Mouse (Mus musculus): ENCODE data around the gene Phf21a.

Gene Phf21a

GRCm38 (mm10) chr2:92231706-92232105, 138.8 kb downstream of the Phf21a start:
- no peak for DNase-seq (ENCODE audit: low spot score)

DNA sequence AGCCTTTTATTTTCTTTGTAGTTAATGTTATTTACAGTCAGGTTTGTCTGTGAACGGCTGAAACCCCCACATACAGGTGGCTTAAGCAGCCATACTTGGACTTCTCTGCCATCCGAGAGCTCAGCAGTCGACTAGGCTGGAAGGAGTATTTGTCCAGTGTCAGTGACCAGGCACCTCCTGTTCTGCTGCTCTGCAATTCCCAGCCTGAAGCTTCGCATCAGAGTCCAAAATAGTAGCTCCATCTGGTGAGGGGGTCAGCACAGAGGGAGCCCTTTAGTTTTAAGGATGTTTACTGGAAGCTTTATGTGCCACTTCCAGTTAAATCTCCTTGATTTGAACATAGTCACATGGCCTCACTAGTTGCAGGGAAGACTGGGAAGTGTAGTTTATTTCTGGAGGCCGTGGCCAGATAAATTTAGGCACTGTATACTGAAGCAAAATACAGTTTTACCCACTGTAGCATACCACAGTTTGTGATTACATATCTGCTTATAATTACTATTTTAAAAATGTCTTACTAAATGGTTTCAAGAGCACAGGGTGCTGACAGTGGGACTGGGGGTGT, 141.9 kb downstream of the Phf21a start:
- DNase-seq (ENCODE audit: low spot score), result no peak

GRCm38 (mm10) chr2:92240299-92240698, 147.4 kb downstream of the Phf21a start:
- no peak for DNase-seq (ENCODE audit: low spot score)

DNA sequence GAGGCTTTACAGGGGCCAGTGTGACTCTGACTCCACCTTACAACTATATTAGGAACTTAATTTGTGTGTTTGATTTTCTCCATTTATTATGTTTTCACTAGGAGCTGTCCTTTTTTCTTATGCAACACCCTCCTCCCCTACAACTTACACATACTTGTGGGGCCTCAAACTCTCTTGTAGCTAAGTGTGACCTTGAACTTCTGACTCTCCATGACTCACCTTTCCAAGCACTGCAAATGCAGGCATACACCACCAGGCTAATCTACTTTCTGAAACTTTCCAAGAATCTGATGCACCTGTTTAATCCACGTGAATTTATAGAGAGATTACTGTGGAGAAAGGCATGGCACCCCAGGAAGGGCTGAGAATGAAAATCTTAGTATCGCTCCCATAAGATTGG, 147.9 kb downstream of the Phf21a start:
- DNase-seq (ENCODE audit: low spot score), result no peak

GRCm38 (mm10) chr2:92241317-92241716, 148.4 kb downstream of the Phf21a start:
- no peak for DNase-seq (ENCODE audit: low spot score)

- no peak for DNase-seq (ENCODE audit: low spot score)
Observed at GRCm38 (mm10) chr2:92246112-92246511, 153.2 kb downstream of the Phf21a start.

DNA sequence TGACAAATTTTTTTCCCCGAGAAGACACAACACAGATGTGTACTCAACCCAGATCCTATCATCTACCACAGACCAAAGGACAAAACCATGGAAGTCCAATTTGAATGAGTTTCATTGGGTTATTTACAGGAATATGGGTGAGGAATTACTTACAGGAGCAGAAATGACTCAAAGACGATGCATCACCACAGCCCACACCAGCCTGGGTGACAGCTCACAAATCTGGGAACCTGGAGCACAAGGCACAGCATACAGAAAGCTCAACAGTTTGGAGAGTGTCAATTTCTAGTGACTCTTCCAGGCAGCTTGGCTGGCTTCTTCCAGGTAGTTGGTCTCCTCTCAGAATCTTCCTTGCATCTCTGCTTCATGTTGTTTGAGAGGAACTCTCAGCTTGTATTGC, 154.8 kb downstream of the Phf21a start:
- no peak for DNase-seq (ENCODE audit: low spot score)

DNA sequence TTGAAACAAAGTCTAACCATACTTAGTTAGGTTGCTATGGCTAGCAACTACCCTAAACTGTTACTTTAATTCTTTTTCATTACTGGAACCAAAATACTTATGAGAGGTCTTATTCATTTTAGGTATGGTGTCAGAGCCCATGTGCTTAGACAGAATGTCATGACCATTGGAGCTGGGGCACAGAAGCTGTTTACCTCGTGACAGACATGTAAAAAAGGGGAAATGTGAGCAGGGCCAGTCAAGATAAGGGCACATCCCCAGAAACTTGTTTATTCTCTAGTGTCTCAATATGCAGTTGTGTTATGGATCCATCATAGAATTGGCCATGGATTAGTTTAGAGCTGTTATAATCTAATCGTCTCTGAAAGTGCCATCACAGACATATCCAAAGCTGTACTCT, 157.6 kb downstream of the Phf21a start:
- no peak for DNase-seq (ENCODE audit: low spot score)

DNA sequence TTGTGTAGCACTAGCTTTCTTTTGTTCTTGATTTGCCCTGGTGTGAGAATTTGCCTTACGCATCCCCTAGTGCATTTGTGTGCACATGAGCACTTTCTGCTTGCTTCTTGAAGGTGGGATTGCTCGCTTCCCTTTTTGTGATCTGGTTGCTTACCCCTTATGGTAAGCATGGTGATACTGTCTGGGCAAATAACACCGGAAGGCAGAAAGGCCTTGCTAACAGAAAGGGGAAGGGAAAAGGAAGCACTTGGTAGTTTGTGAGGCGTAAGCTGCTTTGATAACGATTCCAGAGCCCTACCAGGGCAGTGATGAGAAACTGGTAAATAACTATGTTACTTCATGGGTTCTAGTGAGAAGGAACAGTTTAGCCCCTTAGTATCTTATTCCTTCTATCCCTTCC, 160.9 kb downstream of the Phf21a start:
- no peak for DNase-seq (ENCODE audit: low spot score)

- DNase-seq (ENCODE audit: low spot score), result no peak
Observed at GRCm38 (mm10) chr2:92256141-92256540, 163.2 kb downstream of the Phf21a start.

DNA sequence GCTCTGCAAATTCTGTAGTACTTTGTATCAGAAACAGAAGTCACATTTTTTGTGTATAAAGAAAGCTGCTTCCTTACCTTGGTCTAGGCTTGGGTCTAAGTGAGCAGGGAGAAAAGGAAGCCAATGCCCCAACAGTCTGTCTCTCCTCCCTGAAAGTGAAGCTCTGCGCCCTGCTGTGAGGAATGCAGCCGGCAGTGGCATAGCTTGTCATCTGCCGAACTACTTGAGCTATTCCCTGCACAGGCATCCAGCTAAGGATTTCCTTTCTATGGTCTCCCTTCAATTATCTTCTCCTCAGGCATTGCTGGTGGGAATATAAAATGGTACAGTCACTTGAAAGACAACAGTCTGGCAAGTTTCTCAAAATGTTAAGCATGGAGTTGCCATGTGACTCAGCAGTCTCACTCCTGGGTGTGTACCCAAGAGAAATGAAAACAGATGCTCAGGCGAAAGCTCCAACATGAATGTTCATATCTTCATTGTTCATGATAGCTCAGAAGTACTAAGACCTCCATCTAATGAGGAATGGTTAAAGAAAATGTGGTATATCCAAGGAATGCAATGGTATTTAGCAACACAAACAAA, 164.5 kb downstream of the Phf21a start:
- peak; percentile 24 for DNase-seq (ENCODE audit: low spot score)

GRCm38 (mm10) chr2:92259924-92260323, 167.0 kb downstream of the Phf21a start:
- no peak for DNase-seq (ENCODE audit: low spot score)

- DNase-seq (ENCODE audit: low spot score), result no peak
Observed at GRCm38 (mm10) chr2:92266100-92266617, 173.2 kb downstream of the Phf21a start.

DNA sequence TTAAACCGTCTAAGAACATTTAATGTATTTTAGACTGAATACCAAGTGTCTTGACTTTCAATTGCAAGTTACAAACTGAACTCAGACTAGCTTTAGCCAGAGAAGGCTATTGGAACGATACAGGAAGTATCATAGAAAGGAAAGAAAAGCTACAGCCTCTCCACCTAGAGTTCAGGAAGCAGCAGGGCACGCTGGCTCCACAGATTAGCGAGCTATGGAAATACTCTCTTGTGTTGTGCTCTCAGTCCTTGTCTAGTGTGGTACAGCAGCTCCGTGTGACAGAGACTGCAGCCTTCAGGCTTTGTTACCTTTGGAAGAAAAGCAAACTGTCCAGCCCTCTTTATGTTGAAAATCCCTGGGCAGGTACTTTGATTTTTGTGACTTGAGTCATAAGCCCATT, 176.3 kb downstream of the Phf21a start:
- DNase-seq (ENCODE audit: low spot score), result no peak

DNA sequence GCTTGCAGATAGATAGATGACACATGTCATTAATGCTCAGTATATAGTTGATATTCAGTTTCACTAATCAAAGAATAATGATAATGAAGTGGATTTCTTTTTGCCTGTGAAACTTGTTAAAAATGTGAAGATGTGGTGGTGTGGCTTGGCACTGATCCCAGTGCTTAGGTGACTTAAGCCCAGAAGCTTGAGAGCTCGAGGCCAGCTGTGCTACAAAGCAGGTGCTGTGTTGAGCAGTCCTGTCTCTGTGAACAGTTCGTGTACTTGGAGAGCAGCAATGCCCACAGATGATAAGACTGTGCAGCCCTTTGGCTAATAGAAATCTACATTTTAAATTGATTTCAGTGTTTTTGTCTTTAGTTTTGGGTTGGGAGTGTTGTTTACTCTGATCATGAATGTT, 179.6 kb downstream of the Phf21a start:
- DNase-seq (ENCODE audit: low spot score), result no peak

- no peak for DNase-seq (ENCODE audit: low spot score)
Observed at GRCm38 (mm10) chr2:92273101-92273801, 180.3 kb downstream of the Phf21a start.

DNA sequence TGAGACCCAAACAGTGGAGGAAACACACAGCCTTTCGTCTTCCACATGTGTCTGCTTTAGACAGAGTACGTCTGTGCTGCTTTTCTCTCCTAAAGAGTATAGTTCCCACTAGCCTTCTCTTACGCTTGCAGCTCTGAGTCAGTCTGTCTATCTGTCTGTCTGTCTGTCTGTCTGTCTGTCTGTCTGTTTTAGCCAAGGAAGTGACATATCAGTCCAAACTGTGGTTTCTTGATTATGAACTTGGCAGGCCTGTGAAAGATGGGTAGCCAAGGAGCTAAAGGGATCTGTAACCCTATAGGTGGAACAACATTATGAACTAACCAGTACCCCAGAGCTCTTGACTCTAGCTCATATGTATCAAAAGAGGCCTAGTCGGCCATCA, 180.9 kb downstream of the Phf21a start:
- no peak for DNase-seq (ENCODE audit: low spot score)

GRCm38 (mm10) chr2:92277787-92278186, 184.9 kb downstream of the Phf21a start:
- no peak for DNase-seq (ENCODE audit: low spot score)

DNA sequence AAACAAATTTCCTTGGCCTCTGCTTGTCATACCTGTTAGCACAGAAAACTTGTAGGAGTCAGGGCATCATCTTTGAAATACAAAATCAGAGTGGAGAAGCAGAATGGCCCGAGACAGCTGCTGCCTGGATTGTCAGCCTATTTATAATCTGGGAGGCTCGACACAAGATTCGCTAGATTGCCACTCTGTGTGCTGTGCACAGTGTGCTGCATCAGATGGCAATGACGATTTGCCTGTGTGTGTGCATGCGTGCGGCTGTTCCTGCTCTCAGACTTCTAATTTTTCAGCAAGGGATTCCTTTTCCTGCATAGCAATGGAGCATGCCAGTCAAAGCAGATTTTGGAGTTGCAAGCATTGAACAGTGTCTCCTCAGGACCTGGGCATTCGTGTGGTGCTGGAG, 185.7 kb downstream of the Phf21a start:
- no peak for DNase-seq (ENCODE audit: low spot score)

DNA sequence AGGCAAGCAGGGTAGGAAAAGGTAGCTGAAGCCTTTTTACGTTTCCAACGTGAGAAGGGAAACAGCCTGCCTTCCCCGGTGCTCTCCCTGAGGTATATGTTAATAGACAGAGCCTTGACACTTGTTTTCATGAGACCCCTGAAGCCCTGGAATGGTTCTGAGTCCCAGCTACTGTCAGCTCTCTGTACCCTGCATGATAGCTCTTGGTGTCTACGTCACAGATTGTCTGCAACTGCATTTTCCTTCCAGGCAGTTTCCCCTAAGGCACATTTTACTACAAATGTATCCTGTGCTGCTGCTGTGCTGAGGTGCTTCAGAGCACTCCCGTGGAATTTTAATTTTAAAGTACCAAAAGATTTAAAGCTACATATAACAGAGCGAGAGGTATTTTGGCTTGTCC, 186.5 kb downstream of the Phf21a start:
- no peak for DNase-seq (ENCODE audit: low spot score)

DNA sequence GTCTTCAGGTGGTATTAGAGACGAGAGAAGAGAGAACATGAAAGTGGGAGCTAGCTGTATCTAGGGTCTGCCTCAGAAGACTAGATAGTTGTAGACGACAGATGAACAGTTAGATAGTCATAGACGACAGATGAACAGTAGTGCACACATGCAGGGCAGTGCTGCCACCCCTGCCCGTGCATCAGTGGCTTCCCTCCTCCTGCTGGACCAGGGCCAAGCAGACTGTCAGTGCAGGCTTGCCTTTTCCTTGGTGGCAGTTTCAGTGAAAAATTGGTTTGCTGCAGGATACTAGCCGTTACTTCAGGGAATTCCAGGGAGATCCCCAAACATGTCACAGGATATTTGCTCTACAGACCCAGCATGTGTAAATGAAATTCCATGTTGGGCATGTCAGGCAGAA, 192.7 kb downstream of the Phf21a start:
- no peak for DNase-seq (ENCODE audit: low spot score)

DNA sequence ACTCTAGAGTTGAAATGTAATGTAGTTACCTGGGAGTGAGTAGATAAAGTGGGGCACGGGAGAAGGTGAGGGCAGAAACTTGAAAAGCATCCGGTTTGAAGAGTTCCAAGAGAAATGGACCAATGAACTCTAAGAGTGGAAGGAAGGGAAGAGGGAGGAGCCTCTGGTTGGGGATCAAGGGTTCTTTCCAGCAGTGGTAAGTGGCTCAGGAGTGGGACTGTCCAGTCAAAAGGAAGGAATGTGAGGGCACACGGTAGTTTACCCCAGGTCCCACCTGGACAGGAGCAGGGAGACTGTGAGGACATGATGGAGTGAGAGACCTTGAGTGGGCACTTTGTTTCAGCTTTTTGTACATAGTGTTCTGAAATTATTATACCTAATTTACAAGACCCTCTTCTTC, 196.4 kb downstream of the Phf21a start:
- DNase-seq (ENCODE audit: low spot score), result no peak

GRCm38 (mm10) chr2:92291526-92291925, 198.6 kb downstream of the Phf21a start:
- no peak for DNase-seq (ENCODE audit: low spot score)

DNA sequence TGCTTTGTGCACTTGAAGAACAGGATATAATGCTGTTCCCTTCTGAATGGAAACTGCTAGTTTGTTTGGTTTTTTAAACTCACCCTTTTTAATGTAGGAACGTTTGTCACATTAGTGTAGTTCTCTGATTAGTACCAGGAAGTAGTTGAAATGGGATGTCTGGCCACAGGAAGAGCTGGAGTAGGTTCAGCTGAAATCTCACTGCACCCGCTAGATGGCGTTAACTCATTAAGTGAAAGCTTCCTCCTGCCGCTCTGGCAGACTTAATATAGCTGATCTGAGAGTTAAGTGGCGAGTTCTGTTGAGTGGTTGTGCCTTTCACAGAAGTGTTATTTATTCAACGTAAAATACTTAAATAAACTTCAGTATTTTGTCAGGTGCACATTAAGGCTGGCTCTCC, 203.5 kb downstream of the Phf21a start:
- peak; percentile 94 for DNase-seq (ENCODE audit: low spot score)

Data from embryo, embryonic 10 days (tissue).